Mouse (Mus musculus) CH12.LX (cell line): Measurements from ENCODE around the gene Mdc1. TPM values are rescaled to one million over a fixed set of nuclear protein-coding genes. Genes with fewer than 3 reads are reported as not detected.

Experiments used
- DNase-seq: peaks from one replicate; pipeline ENCODE4 v3.0.0-alpha.2; 2013; ENCODE audit errors: extremely low read depth
- H3K27ac ChIP-seq: 2 replicates; pipeline ENCODE4 v1.5.1; 2012; ENCODE audit warnings: low read depth, mild to moderate bottlenecking, control low read depth, moderate library complexity; ENCODE audit not compliant: insufficient read depth
- H3K27me3 ChIP-seq: replicated peaks from 2 replicates; pipeline ENCODE3; 2012; ENCODE audit warnings: inconsistent platforms
- H3K36me3 ChIP-seq, 2 experiments: replicated peaks in 1 of 2; 2 replicates each; pipeline versions ENCODE3 to v1.6.1; 2012; ENCODE audit warnings: inconsistent platforms in 1 of 2, low read length in 1 of 2, mild to moderate bottlenecking in 1 of 2, mixed read lengths in 1 of 2, moderate library complexity in 1 of 2; ENCODE audit not compliant: control insufficient read depth in 1 of 2, insufficient read depth in 1 of 2
- H3K4me1 ChIP-seq, 2 experiments: 2 replicates each; pipeline ENCODE4 v1.6.1; 2012; ENCODE audit warnings: inconsistent platforms in 1 of 2, moderate library complexity in 1 of 2; ENCODE audit not compliant: insufficient read depth in 2 of 2, control insufficient read depth in 1 of 2
- H3K4me2 ChIP-seq: 2 replicates; pipeline ENCODE4 v1.6.1; 2012; ENCODE audit warnings: low read depth, mild to moderate bottlenecking, control low read depth; ENCODE audit not compliant: poor library complexity, insufficient read depth, severe bottlenecking
- H3K4me3 ChIP-seq, 3 experiments: fragments of 150-350 bp in 1 of 3; sonication (generic) in 1 of 3; replicated peaks in 1 of 3; 2 replicates each; pipeline versions ENCODE3 to v1.5.1; 2011 to 2012; ENCODE audit warnings: low read depth in 2 of 3, low read length in 2 of 3, mild to moderate bottlenecking in 2 of 3, moderate library complexity in 2 of 3, control low read depth in 1 of 3, improper control_type of control experiment in 1 of 3, inconsistent platforms in 1 of 3, mixed read lengths in 1 of 3; ENCODE audit not compliant: poor library complexity in 1 of 3
- H3K79me2 ChIP-seq: replicated peaks from 2 replicates; pipeline ENCODE4 v1.6.1; 2012; ENCODE audit warnings: mild to moderate bottlenecking, moderate library complexity; ENCODE audit not compliant: control insufficient read depth, poor library complexity, insufficient read depth, severe bottlenecking; ENCODE audit errors: extremely low read depth
- H3K9ac ChIP-seq: 2 replicates; pipeline ENCODE4 v1.6.1; 2012; ENCODE audit warnings: low read depth, mild to moderate bottlenecking, control low read depth, moderate library complexity; ENCODE audit not compliant: insufficient read depth
- H3K9me3 ChIP-seq: replicated peaks from 2 replicates; pipeline ENCODE3; 2012; ENCODE audit warnings: low read length, inconsistent platforms, mixed read lengths
- BHLHE40 ChIP-seq: IDR thresholded peaks from 2 replicates; pipeline ENCODE4 v1.6.1; 2011; ENCODE audit warnings: mild to moderate bottlenecking, low read depth, low read length, improper control_type of control experiment
- CHD1 ChIP-seq: IDR thresholded peaks from 2 replicates; pipeline ENCODE4 v1.6.1; 2012; ENCODE audit warnings: low read depth, low read length, improper control_type of control experiment, inconsistent platforms
- CHD2 ChIP-seq: IDR thresholded peaks from 2 replicates; pipeline ENCODE4 v1.6.1; 2011; ENCODE audit warnings: low read length, improper control_type of control experiment
- ELF1 ChIP-seq: IDR thresholded peaks from 2 replicates; pipeline ENCODE4 v1.6.1; 2014; ENCODE audit warnings: low read depth, mild to moderate bottlenecking, inconsistent platforms, low read length, improper control_type of control experiment
- EP300 ChIP-seq: IDR thresholded peaks from 2 replicates; pipeline ENCODE4 v1.6.1; 2011; ENCODE audit warnings: low read length, improper control_type of control experiment
- ETS1 ChIP-seq: conservative IDR thresholded peaks from 2 replicates; pipeline ENCODE4 v1.6.1; 2012; ENCODE audit warnings: low read depth, mild to moderate bottlenecking, inconsistent platforms, low read length, improper control_type of control experiment, moderate library complexity
- GABPA ChIP-seq: IDR thresholded peaks from 2 replicates; pipeline ENCODE4 v1.6.1; 2012; ENCODE audit warnings: low read depth, low read length, improper control_type of control experiment, inconsistent platforms; ENCODE audit not compliant: insufficient replicate concordance
- HCFC1 ChIP-seq: IDR thresholded peaks from 2 replicates; pipeline ENCODE4 v1.6.1; 2012; ENCODE audit warnings: low read depth, mild to moderate bottlenecking, inconsistent platforms, low read length, improper control_type of control experiment
- JUN ChIP-seq: IDR thresholded peaks from 2 replicates; pipeline ENCODE4 v1.6.1; 2011; ENCODE audit warnings: low read depth, mild to moderate bottlenecking, low read length, improper control_type of control experiment, moderate library complexity; ENCODE audit not compliant: insufficient read depth
- JUND ChIP-seq: conservative IDR thresholded peaks from 2 replicates; pipeline ENCODE4 v1.6.1; 2011; ENCODE audit warnings: low read depth, low read length, improper control_type of control experiment
- KAT2A ChIP-seq: IDR thresholded peaks from 2 replicates; pipeline ENCODE4 v1.6.1; 2012; ENCODE audit warnings: low read length, improper control_type of control experiment, inconsistent platforms; ENCODE audit not compliant: insufficient replicate concordance
- MAFK ChIP-seq: IDR thresholded peaks from 2 replicates; pipeline ENCODE4 v1.6.1; 2011; ENCODE audit warnings: low read length, improper control_type of control experiment; ENCODE audit not compliant: insufficient replicate concordance
- MAX ChIP-seq: IDR thresholded peaks from 2 replicates; pipeline ENCODE4 v1.6.1; 2011; ENCODE audit warnings: low read length, improper control_type of control experiment
- MAZ ChIP-seq: IDR thresholded peaks from 2 replicates; pipeline ENCODE4 v1.6.1; 2012; ENCODE audit warnings: low read depth, mild to moderate bottlenecking, inconsistent platforms, low read length, improper control_type of control experiment, moderate library complexity
- MEF2A ChIP-seq: IDR thresholded peaks from 2 replicates; pipeline ENCODE4 v1.6.1; 2014; ENCODE audit warnings: low read depth, mild to moderate bottlenecking, inconsistent platforms, low read length, improper control_type of control experiment, borderline replicate concordance
- MXI1 ChIP-seq: IDR thresholded peaks from 2 replicates; pipeline ENCODE4 v1.6.1; 2011; ENCODE audit warnings: mild to moderate bottlenecking, low read depth, low read length, improper control_type of control experiment
- MYC ChIP-seq: IDR thresholded peaks from 2 replicates; pipeline ENCODE4 v1.6.1; 2011; ENCODE audit warnings: low read depth, mild to moderate bottlenecking, improper control_type of control experiment, low read length
- NELFE ChIP-seq: IDR thresholded peaks from 2 replicates; pipeline ENCODE4 v1.6.1; 2011; ENCODE audit warnings: low read depth, low read length, improper control_type of control experiment
- NRF1 ChIP-seq: IDR thresholded peaks from 2 replicates; pipeline ENCODE4 v1.6.1; 2014; ENCODE audit warnings: low read depth, mild to moderate bottlenecking, inconsistent platforms, low read length, improper control_type of control experiment, moderate library complexity
- PAX5 ChIP-seq: IDR thresholded peaks from 2 replicates; pipeline ENCODE4 v1.6.1; 2012; ENCODE audit warnings: low read length, inconsistent platforms, mixed read lengths
- POLR2A ChIP-seq: IDR thresholded peaks from 2 replicates; pipeline ENCODE4 v1.6.1; 2011; ENCODE audit warnings: low read depth, mild to moderate bottlenecking, improper control_type of control experiment, low read length
- SMC3 ChIP-seq: IDR thresholded peaks from 2 replicates; pipeline ENCODE4 v1.6.1; 2011; ENCODE audit warnings: low read depth, low read length, improper control_type of control experiment
- TBP ChIP-seq: conservative IDR thresholded peaks from 2 replicates; pipeline ENCODE4 v1.6.1; 2011; ENCODE audit warnings: low read depth, low read length, improper control_type of control experiment
- TCF12 ChIP-seq: IDR thresholded peaks from 2 replicates; pipeline ENCODE4 v1.6.1; 2014; ENCODE audit warnings: low read depth, mild to moderate bottlenecking, inconsistent platforms, low read length, improper control_type of control experiment
- USF1 ChIP-seq: IDR thresholded peaks from 2 replicates; pipeline ENCODE4 v1.6.1; 2014; ENCODE audit warnings: low read depth, mild to moderate bottlenecking, inconsistent platforms, low read length, improper control_type of control experiment
- USF2 ChIP-seq: conservative IDR thresholded peaks from 2 replicates; pipeline ENCODE4 v1.6.1; 2011; ENCODE audit warnings: low read depth, low read length, improper control_type of control experiment
- ZKSCAN1 ChIP-seq: IDR thresholded peaks from 2 replicates; pipeline ENCODE4 v1.6.1; 2012; ENCODE audit warnings: low read depth, inconsistent platforms, low read length, improper control_type of control experiment, borderline replicate concordance
- ZMIZ1 ChIP-seq: IDR thresholded peaks from 2 replicates; pipeline ENCODE4 v1.6.1; 2012; ENCODE audit warnings: low read depth, mild to moderate bottlenecking, inconsistent platforms, low read length, improper control_type of control experiment
- ZNF384 ChIP-seq: IDR thresholded peaks from 2 replicates; pipeline ENCODE4 v1.6.1; 2012; ENCODE audit warnings: low read depth, low read length, improper control_type of control experiment, inconsistent platforms
- dilution Hi-C: fragments of 300-500 bp; cut with MboI; formaldehyde crosslinking; loops from 2 replicates; pipeline ENCODE4 v1.14.3; 2020; ENCODE audit warnings: low sequenced_read_pairs; ENCODE audit not compliant: extremely low pct_unique_long_range_greater_than_20kb, extremely low pct_ligation_motif_present
- in situ Hi-C: fragments of 300-500 bp; cut with MboI; formaldehyde crosslinking; loops from 3 replicates; pipeline ENCODE4 v1.14.3; 2019; ENCODE audit warnings: low sequenced_read_pairs, low pct_ligation_motif_present, low pct_unique_long_range_greater_than_20kb, mixed read lengths
- polyA plus RNA-seq: library from polyadenylated mRNA; unstranded; fragments of >175 nt; gene quantifications from 2 replicates; pipeline ENCODE4 v1.2.1, GENCODE M21; 2012; ENCODE audit warnings: low read depth; ENCODE audit not compliant: insufficient read length
- total RNA-seq, 2 experiments: library from RNA; depleted of rRNA; stranded (reverse); fragments of 300-350 nt in 1 of 2; fragments of >200 nt in 1 of 2; gene quantifications; 2 replicates each; pipeline ENCODE4 v1.2.3; 2012 to 2014

Mdc1 gene
- total and polyA plus RNA-seq, 3 experiments, result 3.3 to 15.7 (median 8.2) TPM

DNA sequence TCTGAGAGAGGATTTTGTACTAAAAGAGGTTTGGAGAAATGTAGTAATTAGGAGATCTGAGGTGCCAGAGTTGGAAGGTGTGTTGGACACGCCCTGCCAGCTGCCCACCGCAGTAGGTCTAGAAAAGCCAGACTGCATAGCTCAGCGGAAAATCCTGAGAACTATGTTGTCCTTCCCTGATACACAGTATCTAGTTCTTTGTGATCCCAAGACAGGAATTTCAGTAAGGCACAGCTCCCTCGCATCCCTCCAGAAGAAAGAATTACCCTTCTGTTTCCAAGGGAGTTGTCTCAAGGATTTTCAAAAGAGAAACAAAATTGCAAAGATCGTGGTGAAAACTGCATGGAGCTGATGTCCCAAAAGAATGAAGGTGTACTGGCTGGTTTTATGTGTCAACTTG, 2.7 kb upstream of the Mdc1 start:
- peaks cover 31 to 34% of the 10 kb centered on the region in 2 experiments for H3K36me3 ChIP-seq
- DNase-seq, result peak; percentile 51
- peak overlapping the region; percentile 95 for H3K4me2 ChIP-seq
- peak overlapping the region; percentile 41 to 83 (median 63) for H3K4me3 ChIP-seq
- H3K9me3 ChIP-seq, result no peaks in the 10 kb centered on the region
- peaks cover 11 to 46% of the 10 kb centered on the region in 2 experiments for H3K4me1 ChIP-seq
- H3K9ac ChIP-seq, result peak overlapping the region; percentile 83
- TF ChIP-seq NRF1, result no peak
- no peak for TF ChIP-seq ZNF384
- TF ChIP-seq CHD2, result no peak
- TF ChIP-seq MYC, result no peak; the same call in 1 of the 2 replicates
- TF ChIP-seq ZKSCAN1, result no peak
- TF ChIP-seq MAFK, result peak; percentile 96
- no peak for TF ChIP-seq KAT2A
- no peak for TF ChIP-seq TBP
- TF ChIP-seq JUND, result no peak
- TF ChIP-seq SMC3, result no peak
- peak; percentile 56; the same call in 1 of the 2 replicates for TF ChIP-seq ZMIZ1
- TF ChIP-seq MAZ, result 0 out of 2 replicates have a peak, but pooled peaks have one; percentile 48
- TF ChIP-seq HCFC1, result no peak; the same call in 1 of the 2 replicates
- no peak for TF ChIP-seq USF1
- no peak for TF ChIP-seq USF2
- TF ChIP-seq EP300, result no peak
- peak; percentile 67; the same call in 1 of the 2 replicates for TF ChIP-seq MXI1
- no peak for TF ChIP-seq BHLHE40
- no peak for TF ChIP-seq TCF12
- no peak for TF ChIP-seq ELF1
- no peak for TF ChIP-seq MEF2A
- no peak for TF ChIP-seq JUN
- no peak; the same call in 1 of the 2 replicates for TF ChIP-seq NELFE
- TF ChIP-seq ETS1, result peak; percentile 44; the same call in 1 of the 2 replicates
- no peak for TF ChIP-seq GABPA
- no peak for TF ChIP-seq PAX5
- no peak for TF ChIP-seq POLR2A
- TF ChIP-seq MAX, result no peak; the same call in 1 of the 2 replicates
- no peak; the same call in 1 of the 2 replicates for TF ChIP-seq CHD1
- H3K27ac ChIP-seq, result peak overlapping the region; percentile 79
- in situ Hi-C loops (loop anchor here (5.0 kb wide), 1 partner anchor 34 kb away; no protein-coding TSS in a partner anchor), dilution Hi-C loops (no loop called here)
- no peaks in the 10 kb centered on the region for H3K27me3 ChIP-seq
- H3K79me2 ChIP-seq, result peaks cover 38% of the 10 kb centered on the region
